Mouse (Mus musculus) kidney, adult 8-10 months (tissue): ENCODE measurements at regions not wholly inside any gene's neighbourhood (a gene's known extent, or its start where the extent isn't known, plus 50 kb on each side); places are given as distances from the start of the nearest gene placed in this dataset.
A peak's percentile ranks its signal among the peaks of the same experiment; 100 is the strongest.

Source experiments
- DNase-seq, 2 experiments: peaks; one replicate each; pipeline ENCODE4 v3.0.0; 2022

GRCm38 (mm10) chr16:72152920-72153319, 155.2 kb upstream of the Robo1 start:
- no peak for DNase-seq

- DNase-seq = no peak
These were observed 150.2 kb upstream of the Robo1 start for GRCm38 (mm10) chr16:72157913-72158312.

- DNase-seq = no peak
These were observed 148.7 kb upstream of the Robo1 start for GRCm38 (mm10) chr16:72159411-72159810.

- no peak for DNase-seq
These were observed 132.4 kb upstream of the Robo1 start for GRCm38 (mm10) chr16:72175727-72176126.

GRCm38 (mm10) chr16:72194320-72194719, 113.8 kb upstream of the Robo1 start:
- DNase-seq = no peak

- DNase-seq = peak in 1 of 2 experiments; percentile 43
These were observed 92.6 kb upstream of the Robo1 start for GRCm38 (mm10) chr16:72215360-72216013.

- no peak for DNase-seq
These were observed 90.1 kb upstream of the Robo1 start for GRCm38 (mm10) chr16:72218021-72218420.

GRCm38 (mm10) chr16:72221912-72222502, 86.1 kb upstream of the Robo1 start:
- DNase-seq = no peak

- no peak for DNase-seq
These were observed 84.2 kb upstream of the Robo1 start for GRCm38 (mm10) chr16:72223860-72224259.

- DNase-seq = no peak
These were observed 82.8 kb upstream of the Robo1 start for GRCm38 (mm10) chr16:72225157-72225880.

GRCm38 (mm10) chr16:72234366-72234765, 73.7 kb upstream of the Robo1 start:
- DNase-seq = no peak

- no peak for DNase-seq
These were observed 68.5 kb upstream of the Robo1 start for GRCm38 (mm10) chr16:72239631-72240030.

- DNase-seq = no peak
These were observed 51.7 kb upstream of the Robo1 start for GRCm38 (mm10) chr16:72256388-72256787.
